Mouse (Mus musculus): ENCODE data around the gene Stk24. TPM values are rescaled to one million over a fixed set of nuclear protein-coding genes. Genes with fewer than 3 reads are reported as not detected.

The Stk24 gene
- polyA plus RNA-seq, 1 experiment from 2014 or later: 34.0 TPM

- no peak overlapping the region for H3K4me2 ChIP-seq (replicated peaks; ENCODE audit: low read depth)
- ATAC-seq (ENCODE audit: low FRiP score, low TSS enrichment) (peak; percentile 54; the same call in 1 of the 2 replicates), DNase-seq (ENCODE audit: low spot score) (no peak)
- TF ChIP-seq EP300 (optimal IDR thresholded peaks at IDR 0.05) (no peak), CTCF (IDR thresholded peaks at IDR 0.05; ENCODE audit: low read depth) (no peak)
- H3K4me3 ChIP-seq (ENCODE audit: low read depth, low read length): no peak overlapping the region
- WGBS: 59% methylated on average over 5 of the region's 5 CpGs
- no peaks in the 10 kb centered on the region for H3K27me3 ChIP-seq (ENCODE audit: control insufficient read depth, insufficient read depth, low read length)
- H3K4me1 ChIP-seq (replicated peaks; ENCODE audit: control insufficient read depth, insufficient read depth): no peaks in the 10 kb centered on the region
- H3K36me3 ChIP-seq (ENCODE audit: control insufficient read depth, insufficient read depth, low read length): no peaks in the 10 kb centered on the region
- H3K9ac ChIP-seq (ENCODE audit: low read length): no peak overlapping the region
- H3K27ac ChIP-seq (replicated peaks): no peak overlapping the region
- no peaks in the 10 kb centered on the region for H3K9me3 ChIP-seq (ENCODE audit: control insufficient read depth, low read length)
These were observed 12.1 kb upstream of the Stk24 start for GRCm38 (mm10) chr14:121391927-121392326.

DNA sequence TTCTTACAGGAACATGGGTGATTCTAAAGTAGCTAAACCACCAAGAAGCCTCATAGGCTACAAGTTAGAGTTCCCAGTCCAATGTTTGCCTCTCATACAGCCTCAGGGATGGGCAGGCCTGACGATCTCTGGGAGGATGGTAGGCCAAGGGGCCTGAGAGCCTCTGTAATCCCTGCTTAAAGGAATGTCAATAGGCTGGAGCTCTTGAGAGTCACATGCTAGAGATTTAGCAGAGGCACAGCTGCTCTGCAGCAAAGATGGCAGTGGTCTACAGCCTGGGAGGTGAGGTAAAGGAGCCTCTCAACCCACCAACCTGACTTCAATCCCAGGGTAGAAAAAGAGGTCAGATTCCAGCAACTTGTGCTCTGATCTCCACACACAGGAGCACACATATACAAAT, 7.9 kb upstream of the Stk24 start:
- Histone ChIP-seq H3K9ac (ENCODE audit: low read length) (no peak overlapping the region), H3K9me3 (ENCODE audit: control insufficient read depth, low read length) (no peaks in the 10 kb centered on the region), H3K27ac (replicated peaks) (no peak overlapping the region), H3K27me3 (ENCODE audit: control insufficient read depth, insufficient read depth, low read length) (no peaks in the 10 kb centered on the region), H3K4me3 (ENCODE audit: low read depth, low read length) (no peak overlapping the region), H3K4me1 (replicated peaks; ENCODE audit: control insufficient read depth, insufficient read depth) (no peaks in the 10 kb centered on the region), H3K4me2 (replicated peaks; ENCODE audit: low read depth) (no peak overlapping the region), H3K36me3 (ENCODE audit: control insufficient read depth, insufficient read depth, low read length) (no peaks in the 10 kb centered on the region)
- 45% methylated on average over 1 of the region's 1 CpGs for WGBS
- DNase-seq (ENCODE audit: low spot score) (no peak), ATAC-seq (ENCODE audit: low FRiP score, low TSS enrichment) (no peak)
- no peak for TF ChIP-seq EP300 (optimal IDR thresholded peaks at IDR 0.05)
- no peak for TF ChIP-seq CTCF (IDR thresholded peaks at IDR 0.05; ENCODE audit: low read depth)

- TF ChIP-seq CTCF (IDR thresholded peaks at IDR 0.05; ENCODE audit: low read depth) (no peak), EP300 (optimal IDR thresholded peaks at IDR 0.05) (no peak)
- DNase-seq (ENCODE audit: low spot score): no peak
- 75% methylated on average over 8 of the region's 8 CpGs for WGBS
These were observed 5.6 kb upstream of the Stk24 start for GRCm38 (mm10) chr14:121385440-121385839.

GRCm38 (mm10) chr14:121383801-121384200, 4.0 kb upstream of the Stk24 start:
- Histone ChIP-seq H3K4me2 (replicated peaks; ENCODE audit: low read depth) (no peak overlapping the region), H3K9ac (ENCODE audit: low read length) (no peak overlapping the region), H3K4me1 (replicated peaks; ENCODE audit: control insufficient read depth, insufficient read depth) (no peaks in the 10 kb centered on the region), H3K27ac (replicated peaks) (no peak overlapping the region), H3K27me3 (ENCODE audit: control insufficient read depth, insufficient read depth, low read length) (no peaks in the 10 kb centered on the region), H3K36me3 (ENCODE audit: control insufficient read depth, insufficient read depth, low read length) (no peaks in the 10 kb centered on the region), H3K9me3 (ENCODE audit: control insufficient read depth, low read length) (no peaks in the 10 kb centered on the region), H3K4me3 (ENCODE audit: low read depth, low read length) (no peak overlapping the region)
- TF ChIP-seq CTCF (IDR thresholded peaks at IDR 0.05; ENCODE audit: low read depth) (no peak), EP300 (optimal IDR thresholded peaks at IDR 0.05) (no peak)
- ATAC-seq (ENCODE audit: low FRiP score, low TSS enrichment) (no peak), DNase-seq (ENCODE audit: low spot score) (no peak)
- 58% methylated on average over 3 of the region's 3 CpGs for WGBS

More at GRCm38 (mm10) chr14:121385440-121385839, 5.6 kb upstream of the Stk24 start:
- Histone ChIP-seq H3K4me1 (replicated peaks; ENCODE audit: control insufficient read depth, insufficient read depth) (no peaks in the 10 kb centered on the region), H3K27ac (replicated peaks) (no peak overlapping the region), H3K4me2 (replicated peaks; ENCODE audit: low read depth) (no peak overlapping the region), H3K36me3 (ENCODE audit: control insufficient read depth, insufficient read depth, low read length) (no peaks in the 10 kb centered on the region), H3K9me3 (ENCODE audit: control insufficient read depth, low read length) (no peaks in the 10 kb centered on the region), H3K4me3 (ENCODE audit: low read depth, low read length) (no peak overlapping the region), H3K27me3 (ENCODE audit: control insufficient read depth, insufficient read depth, low read length) (no peaks in the 10 kb centered on the region), H3K9ac (ENCODE audit: low read length) (no peak overlapping the region)
- ATAC-seq (ENCODE audit: low FRiP score, low TSS enrichment): peak; percentile 33; the same call in 1 of the 2 replicates

GRCm38 (mm10) chr14:121379116-121379826, 540 bp downstream of the Stk24 start:
- no peaks in the 10 kb centered on the region for H3K36me3 ChIP-seq (ENCODE audit: control insufficient read depth, insufficient read depth, low read length)
- H3K4me1 ChIP-seq (replicated peaks; ENCODE audit: control insufficient read depth, insufficient read depth): peaks cover 6% of the 10 kb centered on the region
- TF ChIP-seq CTCF (IDR thresholded peaks at IDR 0.05; ENCODE audit: low read depth): no peak
- no peak for TF ChIP-seq EP300 (optimal IDR thresholded peaks at IDR 0.05)
- peak overlapping the region; percentile 82 for H3K4me2 ChIP-seq (replicated peaks; ENCODE audit: low read depth)
- DNase-seq (ENCODE audit: low spot score) (peak; percentile 87), ATAC-seq (ENCODE audit: low FRiP score, low TSS enrichment) (peak; percentile 94)
- peak overlapping the region; percentile 97 for H3K27ac ChIP-seq (replicated peaks)
- H3K9ac ChIP-seq (ENCODE audit: low read length): peak overlapping the region; percentile 99
- peak overlapping the region; percentile 99 for H3K4me3 ChIP-seq (ENCODE audit: low read depth, low read length)
- H3K9me3 ChIP-seq (ENCODE audit: control insufficient read depth, low read length): no peaks in the 10 kb centered on the region
- no peaks in the 10 kb centered on the region for H3K27me3 ChIP-seq (ENCODE audit: control insufficient read depth, insufficient read depth, low read length)
- WGBS: under 1% methylated on average over 36 of the region's 79 CpGs

All from stomach, postnatal 0 days (tissue).